Mouse (Mus musculus) MEL (cell line): ENCODE results near the gene Dnal4.

Experiments used
- CTCF ChIP-seq, 3 experiments: IDR thresholded peaks in 2 of 3; conservative IDR thresholded peaks in 1 of 3; 2 replicates each; pipeline ENCODE4 v1.5.1; 2011 to 2012; ENCODE audit warnings: low read length in 3 of 3, low read depth in 2 of 3, mild to moderate bottlenecking in 2 of 3, improper control_type of control experiment in 1 of 3, inconsistent platforms in 1 of 3, mixed read lengths in 1 of 3, moderate library complexity in 1 of 3; ENCODE audit not compliant: control insufficient read depth in 1 of 3, insufficient read depth in 1 of 3, poor library complexity in 1 of 3, severe bottlenecking in 1 of 3
- E2F4 ChIP-seq: IDR thresholded peaks from 2 replicates; pipeline ENCODE4 v1.6.1; 2011; ENCODE audit warnings: low read depth, low read length, improper control_type of control experiment, borderline replicate concordance
- GATA1 ChIP-seq: IDR thresholded peaks from 2 replicates; pipeline ENCODE4 v1.6.1; 2011; ENCODE audit warnings: low read depth, low read length, improper control_type of control experiment
- JUND ChIP-seq: IDR thresholded peaks from 2 replicates; pipeline ENCODE4 v1.6.1; 2011; ENCODE audit warnings: low read depth, mild to moderate bottlenecking, improper control_type of control experiment, low read length
- MAZ ChIP-seq: IDR thresholded peaks from 2 replicates; pipeline ENCODE4 v1.6.1; 2012; ENCODE audit warnings: low read depth, mild to moderate bottlenecking, inconsistent platforms, low read length, improper control_type of control experiment
- TBP ChIP-seq: IDR thresholded peaks from 2 replicates; pipeline ENCODE4 v1.8.0; 2011; ENCODE audit warnings: low read depth, low read length, improper control_type of control experiment

DNA sequence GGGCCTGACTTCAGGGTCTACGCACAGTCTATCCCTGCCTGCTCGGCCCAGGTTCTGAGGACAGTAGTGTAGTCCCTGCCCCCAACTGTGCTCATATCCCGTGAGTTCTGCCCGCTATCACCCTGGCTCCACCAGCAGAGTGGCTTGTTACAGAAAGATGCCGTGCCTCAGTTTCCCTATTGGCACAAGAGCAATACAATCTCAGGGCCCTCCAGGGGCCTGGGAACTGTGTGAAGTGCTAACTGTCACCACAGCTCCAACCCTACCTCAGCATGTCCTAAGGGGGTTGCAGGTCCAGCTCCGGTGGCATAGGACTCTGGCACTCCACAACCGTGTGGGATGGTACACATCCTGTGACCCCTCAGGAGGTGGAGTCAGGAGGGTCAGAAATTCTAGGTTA is 19.4 kb upstream of the Dnal4 start:
- TF ChIP-seq JUND (no peak), CTCF (IDR thresholded peaks at IDR 0.05 in 2 of 3, conservative IDR thresholded peaks at IDR 0.05 in 1 of 3; ENCODE audit: control insufficient read depth in 1 of 3, insufficient read depth in 1 of 3, low read depth in 2 of 3, low read length in 3 of 3, poor library complexity in 1 of 3, severe bottlenecking in 1 of 3) (no peak), E2F4 (no peak), GATA1 (no peak), MAZ (no peak), TBP (no peak)
